14 mouse cellular contexts compared by ENCODE assay signal in the genomic region with DNA sequence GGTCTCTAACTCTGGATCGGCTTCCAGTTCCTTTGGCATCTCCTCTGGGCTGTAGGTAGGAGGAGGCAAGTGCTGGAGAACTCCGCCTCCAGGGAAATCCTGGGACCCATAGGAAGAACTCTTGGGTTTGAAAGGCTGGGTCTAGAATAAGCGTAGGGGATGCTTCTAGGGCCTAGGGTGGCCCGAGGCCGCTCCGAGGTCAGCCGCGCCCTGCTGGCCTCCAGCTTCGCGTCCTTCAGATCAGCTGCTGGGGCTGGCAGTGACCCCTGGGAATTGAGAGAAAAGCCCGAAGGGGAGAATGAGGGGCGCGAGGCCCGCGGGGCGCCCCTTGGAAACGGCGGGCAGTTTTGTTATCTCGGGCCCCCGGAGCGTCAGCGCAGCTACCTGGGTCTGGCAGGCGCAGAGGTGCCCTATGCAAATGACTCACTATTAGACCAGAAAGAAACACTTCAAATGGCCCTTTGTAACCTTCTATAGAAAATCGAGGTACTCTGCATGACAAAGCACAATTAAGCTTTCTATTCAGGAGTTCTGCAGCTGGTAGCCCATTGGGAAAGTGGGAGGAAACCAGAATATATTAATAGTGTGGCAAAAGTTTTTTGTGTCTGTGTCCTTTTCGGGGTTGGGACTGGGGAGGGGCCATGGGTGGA. TPM values are rescaled to one million over a fixed set of nuclear protein-coding genes. Genes with fewer than 3 reads are reported as not detected.
DNase-seq lines count a peak whose midpoint lies in the region; ATAC-seq and TF ChIP-seq lines count a peak whose summit lies in the region.
"Had no signal": no experiment of that assay in that cellular context is flagged by ENCODE, and none has a peak within 500 bp of the region (broad histone marks: within the 10 kb centered on the region; RNA-seq: fewer than 3 reads in every experiment).

No protein-coding gene starts in this region.

- no peaks in the 10 kb centered on the region for H3K9me3 ChIP-seq in midbrain, embryonic 10.5 days (replicated peaks)
- H3K9me3 ChIP-seq in midbrain, postnatal 0 days (ENCODE audit: low read length): no peaks in the 10 kb centered on the region
- no peaks in the 10 kb centered on the region for H3K9me3 ChIP-seq in embryonic facial prominence, embryonic 13.5 days
- H3K9me3 ChIP-seq in hindbrain, embryonic 15.5 days: no peaks in the 10 kb centered on the region
- no peaks in the 10 kb centered on the region for H3K9me3 ChIP-seq in neural tube, embryonic 15.5 days (replicated peaks)

- no peak overlapping the region for H3K9ac ChIP-seq in midbrain, postnatal 0 days (replicated peaks; ENCODE audit: low read length, poor library complexity, severe bottlenecking)
- no peak overlapping the region for H3K9ac ChIP-seq in embryonic facial prominence, embryonic 13.5 days
- H3K9ac ChIP-seq in hindbrain, embryonic 15.5 days: no peak overlapping the region
- H3K9ac ChIP-seq in neural tube, embryonic 15.5 days (replicated peaks): no peak overlapping the region

- no peak for TF ChIP-seq CTCF in midbrain, postnatal 0 days (IDR thresholded peaks at IDR 0.05)

- H3K27me3 ChIP-seq in midbrain, embryonic 10.5 days (ENCODE audit: low read depth, poor library complexity, severe bottlenecking): peaks cover 100% of the 10 kb centered on the region
- peaks cover 71% of the 10 kb centered on the region for H3K27me3 ChIP-seq in midbrain, postnatal 0 days (ENCODE audit: insufficient read depth, low read length)
- peaks cover 91% of the 10 kb centered on the region for H3K27me3 ChIP-seq in embryonic facial prominence, embryonic 13.5 days
- peaks cover 79% of the 10 kb centered on the region for H3K27me3 ChIP-seq in hindbrain, embryonic 15.5 days
- H3K27me3 ChIP-seq in neural tube, embryonic 15.5 days (replicated peaks): peaks cover 82% of the 10 kb centered on the region

- no peak for ATAC-seq in midbrain, postnatal 0 days (ENCODE audit: low FRiP score)
- ATAC-seq in embryonic facial prominence, embryonic 13.5 days (ENCODE audit: insufficient number of reproducible peaks, insufficient read depth, low FRiP score, low TSS enrichment, low read depth): no peak
- ATAC-seq in hindbrain, embryonic 15.5 days (ENCODE audit: low FRiP score, low read depth): no peak
- no peak for ATAC-seq in neural tube, embryonic 15.5 days (ENCODE audit: low FRiP score)

- no peaks in the 10 kb centered on the region for H3K36me3 ChIP-seq in midbrain, embryonic 10.5 days
- no peaks in the 10 kb centered on the region for H3K36me3 ChIP-seq in midbrain, postnatal 0 days (ENCODE audit: insufficient read depth, low read length)
- H3K36me3 ChIP-seq in embryonic facial prominence, embryonic 13.5 days: no peaks in the 10 kb centered on the region
- H3K36me3 ChIP-seq in hindbrain, embryonic 15.5 days: no peaks in the 10 kb centered on the region
- no peaks in the 10 kb centered on the region for H3K36me3 ChIP-seq in neural tube, embryonic 15.5 days

- no peak overlapping the region for H3K27ac ChIP-seq in midbrain, embryonic 10.5 days (replicated peaks)
- no peak overlapping the region for H3K27ac ChIP-seq in midbrain, postnatal 0 days (ENCODE audit: low read depth, low read length)
- no peak overlapping the region for H3K27ac ChIP-seq in embryonic facial prominence, embryonic 13.5 days
- H3K27ac ChIP-seq in hindbrain, embryonic 15.5 days (replicated peaks): no peak overlapping the region
- H3K27ac ChIP-seq in neural tube, embryonic 15.5 days (replicated peaks): no peak overlapping the region
- H3K27ac ChIP-seq: left cerebral cortex, adult 2 months had no signal

- WGBS in midbrain, embryonic 10.5 days: under 1% methylated on average over 25 of the region's 25 CpGs
- WGBS in midbrain, postnatal 0 days: 2% methylated on average over 25 of the region's 25 CpGs
- WGBS in embryonic facial prominence, embryonic 13.5 days: 1% methylated on average over 25 of the region's 25 CpGs
- WGBS in hindbrain, embryonic 15.5 days: under 1% methylated on average over 25 of the region's 25 CpGs
- WGBS in neural tube, embryonic 15.5 days: under 1% methylated on average over 25 of the region's 25 CpGs

- no peak overlapping the region for H3K4me2 ChIP-seq in midbrain, postnatal 0 days (ENCODE audit: low read depth, low read length, poor library complexity, severe bottlenecking)
- peak overlapping the region; percentile 18; the same call in 1 of the 2 replicates for H3K4me2 ChIP-seq in embryonic facial prominence, embryonic 13.5 days
- peak overlapping the region; percentile 5; the same call in 1 of the 2 replicates for H3K4me2 ChIP-seq in hindbrain, embryonic 15.5 days
- H3K4me2 ChIP-seq in neural tube, embryonic 15.5 days: peak overlapping the region; percentile 22; the same call in 1 of the 2 replicates

- H3K4me3 ChIP-seq in midbrain, embryonic 10.5 days: peak overlapping the region; percentile 36
- H3K4me3 ChIP-seq in midbrain, postnatal 0 days (ENCODE audit: low read depth, low read length): no peak overlapping the region
- no peak overlapping the region for H3K4me3 ChIP-seq in embryonic facial prominence, embryonic 13.5 days
- H3K4me3 ChIP-seq in hindbrain, embryonic 15.5 days: peak overlapping the region; percentile 15; the same call in 1 of the 2 replicates
- no peak overlapping the region for H3K4me3 ChIP-seq in neural tube, embryonic 15.5 days (replicated peaks)
- H3K4me3 ChIP-seq: left cerebral cortex, adult 2 months had no signal

- peaks cover 34% of the 10 kb centered on the region for H3K4me1 ChIP-seq in midbrain, embryonic 10.5 days
- peaks cover 3% of the 10 kb centered on the region; the same call in 1 of the 2 replicates for H3K4me1 ChIP-seq in midbrain, postnatal 0 days (ENCODE audit: insufficient read depth, low read length)
- peaks cover 16% of the 10 kb centered on the region for H3K4me1 ChIP-seq in embryonic facial prominence, embryonic 13.5 days
- H3K4me1 ChIP-seq in hindbrain, embryonic 15.5 days (replicated peaks): peaks cover 14% of the 10 kb centered on the region
- H3K4me1 ChIP-seq in neural tube, embryonic 15.5 days: peaks cover 21% of the 10 kb centered on the region

- peak; percentile 49 for DNase-seq in midbrain, embryonic 10.5 days (ENCODE audit: low spot score)
- DNase-seq in midbrain, postnatal 0 days (ENCODE audit: low spot score): no peak
- no peak for DNase-seq in thymus, postnatal 4 days
- no peak for DNase-seq in layer of hippocampus, adult 8-10 months (ENCODE audit: low spot score in 2 of 2)
- DNase-seq in spleen, postnatal 36 days (ENCODE audit: low spot score in 2 of 2): no peak
- DNase-seq: heart, postnatal 14 days; kidney, postnatal 25 days had no signal

RNA-seq across cellular contexts. Expression of gene Gsx2, which starts 9.6 kb away (rescaled TPM):
- polyA plus RNA-seq in midbrain, embryonic 10.5 days (2016; fragmentation: Nextera tagmentation; extraction: Ambion mirVana): 2.5 and 3.4 TPM in 2 replicates
- not detected in 2 replicates for total RNA-seq in midbrain, postnatal 0 days (2014; rRNA removed)
- 0.10 and 0.12 TPM in 2 replicates for polyA plus RNA-seq in midbrain, postnatal 0 days (2015; fragmentation: Nextera tagmentation; extraction: Ambion mirVana)
- not detected in 2 replicates for polyA plus RNA-seq in embryonic facial prominence, embryonic 13.5 days (2015; fragmentation: Nextera tagmentation; extraction: Ambion mirVana)
- polyA plus RNA-seq in hindbrain, embryonic 15.5 days (2015; fragmentation: Nextera tagmentation; extraction: Ambion mirVana): 0.25 and 0.47 TPM in 2 replicates
- polyA plus RNA-seq in neural tube, embryonic 15.5 days (2015; fragmentation: Nextera tagmentation; extraction: Ambion mirVana): 0.20 TPM in 1 of 2 replicates, not detected in the other
- total RNA-seq in layer of hippocampus, adult 8-10 months (2022): under 1 TPM in 3 of 4 experiments, not detected in 1; 0.30 to 0.67 (median 0.37) TPM
- total RNA-seq: heart, postnatal 14 days; megakaryocyte-erythroid progenitor cell, adult 5-6 weeks had no signal
- polyA plus RNA-seq: liver, embryonic 16.5 days; stomach, embryonic 14.5 days had no signal

RNA-seq across cellular contexts. Expression of gene Chic2, which starts 40.4 kb away (rescaled TPM):
- 26.8 and 28.5 TPM in 2 replicates for polyA plus RNA-seq in midbrain, embryonic 10.5 days (2016; fragmentation: Nextera tagmentation; extraction: Ambion mirVana)
- 9.6 and 26.7 TPM in 2 replicates for total RNA-seq in midbrain, postnatal 0 days (2014; rRNA removed)
- polyA plus RNA-seq in midbrain, postnatal 0 days (2015; fragmentation: Nextera tagmentation; extraction: Ambion mirVana): 23.9 and 31.4 TPM in 2 replicates
- 34.0 and 40.5 TPM in 2 replicates for polyA plus RNA-seq in embryonic facial prominence, embryonic 13.5 days (2015; fragmentation: Nextera tagmentation; extraction: Ambion mirVana)
- polyA plus RNA-seq in hindbrain, embryonic 15.5 days (2015; fragmentation: Nextera tagmentation; extraction: Ambion mirVana): 30.0 and 30.3 TPM in 2 replicates
- 24.6 and 30.2 TPM in 2 replicates for polyA plus RNA-seq in neural tube, embryonic 15.5 days (2015; fragmentation: Nextera tagmentation; extraction: Ambion mirVana)
- 10 to 100 TPM; 17.7 to 23.0 (median 20.5) TPM for total RNA-seq in layer of hippocampus, adult 8-10 months (2022)

Comparison
In these comparisons a context has a peak if more than half of its experiments do, and no peak if none do; other contexts are left out.
1. H3K4me3 ChIP-seq: peak in midbrain, embryonic 10.5 days (single experiment) and hindbrain, embryonic 15.5 days (single experiment); none in midbrain, postnatal 0 days (single experiment), embryonic facial prominence, embryonic 13.5 days (single experiment) and neural tube, embryonic 15.5 days (single experiment).